ENCODE assay signal across 25 mouse cellular contexts in genomic region chr5:91261895-91262294, GRCm38 (mm10).
"Had no signal": no experiment of that assay in that cellular context is flagged by ENCODE, and none has a peak within 500 bp of the region (broad histone marks: within the 10 kb centered on the region; RNA-seq: fewer than 3 reads in every experiment).

No protein-coding gene starts in this region.

- H3K4me2 ChIP-seq: heart, embryonic 11.5 days; heart, embryonic 13.5 days; heart, embryonic 15.5 days; hindbrain, embryonic 13.5 days; hindbrain, embryonic 15.5 days; kidney, embryonic 15.5 days; limb, embryonic 12.5 days had no signal

- DNase-seq: forebrain, postnatal 0 days; gastrocnemius, postnatal 14 days; gastrocnemius, postnatal 36 days; heart, adult 11 months; heart, adult 2 months; heart, postnatal 14 days; heart, postnatal 36 days; kidney, adult 11 months; kidney, adult 2 months; kidney, adult 9 months; kidney, postnatal 10 days; kidney, postnatal 25 days; kidney, postnatal 4 days had no signal

- ATAC-seq: forebrain, postnatal 0 days; hindbrain, postnatal 0 days; intestine, embryonic 16.5 days had no signal

- H3K27me3 ChIP-seq: heart, embryonic 13.5 days; heart, embryonic 15.5 days; hindbrain, embryonic 13.5 days; hindbrain, embryonic 15.5 days; kidney, embryonic 15.5 days; limb, embryonic 12.5 days had no signal

- H3K27ac ChIP-seq: heart, adult 2 months; heart, embryonic 13.5 days; heart, embryonic 15.5 days; hindbrain, embryonic 13.5 days; hindbrain, embryonic 15.5 days; hindbrain, postnatal 0 days; kidney, embryonic 15.5 days; layer of hippocampus, adult 2 months; left cerebral cortex, adult 2 months; limb, embryonic 10.5 days; limb, embryonic 12.5 days had no signal

- H3K4me3 ChIP-seq: heart, adult 2 months; heart, embryonic 13.5 days; heart, embryonic 15.5 days; hindbrain, embryonic 13.5 days; hindbrain, embryonic 15.5 days; kidney, embryonic 15.5 days; layer of hippocampus, adult 2 months; left cerebral cortex, adult 2 months; limb, embryonic 10.5 days; limb, embryonic 12.5 days had no signal

- H3K9me3 ChIP-seq: heart, embryonic 13.5 days; heart, embryonic 15.5 days; hindbrain, embryonic 13.5 days; hindbrain, embryonic 15.5 days; kidney, embryonic 15.5 days; limb, embryonic 10.5 days; limb, embryonic 12.5 days had no signal

- H3K36me3 ChIP-seq: heart, embryonic 13.5 days; heart, embryonic 15.5 days; hindbrain, embryonic 13.5 days; hindbrain, embryonic 15.5 days; kidney, embryonic 15.5 days; limb, embryonic 10.5 days; limb, embryonic 12.5 days had no signal

- H3K9ac ChIP-seq: forebrain, postnatal 0 days; heart, embryonic 13.5 days; heart, embryonic 15.5 days; hindbrain, embryonic 13.5 days; hindbrain, embryonic 15.5 days; kidney, embryonic 15.5 days; limb, embryonic 12.5 days had no signal

- H3K4me1 ChIP-seq: hindbrain, embryonic 13.5 days; hindbrain, embryonic 15.5 days; kidney, embryonic 15.5 days; limb, embryonic 10.5 days; limb, embryonic 12.5 days had no signal
